ENCODE assay signal across 8 mouse cellular contexts in the genomic region with DNA sequence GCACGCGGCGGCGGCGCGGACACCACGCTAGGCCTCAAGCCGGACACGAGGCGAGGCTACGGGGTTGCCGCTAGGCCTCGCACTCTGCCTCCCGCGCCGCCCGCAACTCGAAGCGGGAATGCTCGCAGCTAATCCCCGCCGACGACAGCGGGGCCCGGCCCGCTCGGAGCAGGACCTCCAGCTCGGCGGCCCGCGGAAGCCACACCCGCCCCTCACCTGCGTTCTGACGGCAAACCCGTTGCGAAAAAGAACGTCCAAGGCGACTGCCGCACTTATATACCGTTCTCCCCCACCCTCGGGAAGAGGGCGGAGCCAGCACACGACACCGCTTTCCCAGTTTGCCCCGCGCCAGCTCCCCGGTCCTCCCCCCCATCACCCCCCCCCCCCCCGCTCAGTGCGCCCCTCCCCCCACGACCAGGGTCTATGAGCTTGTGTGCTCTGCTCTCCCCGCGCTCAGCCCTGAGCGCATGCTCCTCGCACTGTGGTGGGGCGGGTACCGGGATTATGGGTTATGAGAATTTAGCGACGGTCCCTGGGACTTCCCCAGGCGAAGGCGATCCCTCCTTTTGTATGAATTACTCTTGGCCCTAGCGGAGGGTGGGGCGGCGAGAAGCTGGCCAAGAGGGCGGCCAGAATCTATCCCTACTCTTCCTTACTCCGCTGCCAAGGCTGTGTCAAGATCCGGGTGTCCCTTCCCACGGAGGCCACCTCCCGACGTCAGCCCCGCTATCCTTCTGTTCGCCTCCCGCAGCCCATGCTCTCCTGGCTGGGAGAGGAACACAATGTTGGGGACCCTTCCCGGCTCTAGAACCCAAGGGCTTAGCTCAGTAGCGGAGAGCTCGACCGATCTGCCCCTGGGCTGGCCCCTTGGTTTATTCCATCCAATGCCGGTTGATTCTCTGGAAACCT. TPM values are rescaled to one million over a fixed set of nuclear protein-coding genes. Genes with fewer than 3 reads are reported as not detected.
A peak's percentile ranks its signal among the peaks of the same experiment; 100 is the strongest.
DNase-seq lines count a peak whose midpoint lies in the region; ATAC-seq and TF ChIP-seq lines count a peak whose summit lies in the region.

No protein-coding gene starts in this region.

- no peaks in the 10 kb centered on the region for H3K27me3 ChIP-seq in ES-Bruce4 (ENCODE audit: control insufficient read depth, insufficient read depth, low read length, poor library complexity, severe bottlenecking)
- H3K27me3 ChIP-seq in forebrain, embryonic 13.5 days, result no peaks in the 10 kb centered on the region
- no peaks in the 10 kb centered on the region for H3K27me3 ChIP-seq in liver, postnatal 0 days (ENCODE audit: insufficient read depth, low read length)
- H3K27me3 ChIP-seq in neural tube, embryonic 14.5 days (ENCODE audit: control insufficient read depth, insufficient read depth, low read length), result no peaks in the 10 kb centered on the region

- peak overlapping the region; percentile 99 for H3K4me3 ChIP-seq in ES-Bruce4 (ENCODE audit: low read depth, low read length)
- H3K4me3 ChIP-seq in forebrain, embryonic 13.5 days, result peak overlapping the region; percentile 99
- peak overlapping the region; percentile 94 for H3K4me3 ChIP-seq in liver, postnatal 0 days (ENCODE audit: low read depth, low read length)
- peak overlapping the region; percentile 51 for H3K4me3 ChIP-seq in neural tube, embryonic 14.5 days (ENCODE audit: low read depth, low read length)

- 2% methylated on average over 70 of the region's 77 CpGs for WGBS in forebrain, embryonic 13.5 days
- WGBS in large intestine, adult 2 months, result under 1% methylated on average over 73 of the region's 77 CpGs
- under 1% methylated on average over 70 of the region's 77 CpGs for WGBS in liver, postnatal 0 days (ENCODE audit: insufficient replicate concordance)
- WGBS in neural tube, embryonic 14.5 days, result under 1% methylated on average over 73 of the region's 77 CpGs

- peak overlapping the region; percentile 78 for H3K4me2 ChIP-seq in forebrain, embryonic 13.5 days
- peak overlapping the region; percentile 84 for H3K4me2 ChIP-seq in liver, postnatal 0 days (ENCODE audit: low read depth, low read length)
- peak overlapping the region; percentile 53 for H3K4me2 ChIP-seq in neural tube, embryonic 14.5 days (ENCODE audit: low read depth, low read length)

- peaks cover 37% of the 10 kb centered on the region for H3K36me3 ChIP-seq in ES-Bruce4 (ENCODE audit: control insufficient read depth, insufficient read depth, low read length, poor library complexity, severe bottlenecking)
- peaks cover 27% of the 10 kb centered on the region for H3K36me3 ChIP-seq in forebrain, embryonic 13.5 days (ENCODE audit: poor library complexity, severe bottlenecking)
- peaks cover 25% of the 10 kb centered on the region for H3K36me3 ChIP-seq in liver, postnatal 0 days (replicated peaks; ENCODE audit: insufficient read depth, low read length)
- H3K36me3 ChIP-seq in neural tube, embryonic 14.5 days (ENCODE audit: control insufficient read depth, insufficient read depth, low read length), result peaks cover 19% of the 10 kb centered on the region

- no peak; the same call in 1 of the 2 replicates for TF ChIP-seq EP300 in ES-Bruce4 (IDR thresholded peaks at IDR 0.05; ENCODE audit: insufficient read depth, low read depth, low read length)
- 0 out of 2 replicates have a peak, but pooled peaks have one; percentile 36 for TF ChIP-seq EP300 in liver, postnatal 0 days (IDR thresholded peaks at IDR 0.05; ENCODE audit: low read depth)

- peak overlapping the region; percentile 97 for H3K27ac ChIP-seq in ES-Bruce4 (ENCODE audit: insufficient read depth, low read length)
- peak overlapping the region; percentile 99 for H3K27ac ChIP-seq in forebrain, embryonic 13.5 days
- H3K27ac ChIP-seq in liver, postnatal 0 days (ENCODE audit: low read depth), result peak overlapping the region; percentile 99
- peak overlapping the region; percentile 99 for H3K27ac ChIP-seq in neural tube, embryonic 14.5 days (ENCODE audit: low read depth, low read length)

- H3K9me3 ChIP-seq in ES-Bruce4 (replicated peaks; ENCODE audit: control insufficient read depth, insufficient read depth, low read length, poor library complexity, severe bottlenecking), result no peaks in the 10 kb centered on the region
- no peaks in the 10 kb centered on the region for H3K9me3 ChIP-seq in forebrain, embryonic 13.5 days (replicated peaks)
- H3K9me3 ChIP-seq in liver, postnatal 0 days (ENCODE audit: low read length), result no peaks in the 10 kb centered on the region
- no peaks in the 10 kb centered on the region for H3K9me3 ChIP-seq in neural tube, embryonic 14.5 days (ENCODE audit: control insufficient read depth, low read length)

- no peak for TF ChIP-seq CTCF in ES-Bruce4 (IDR thresholded peaks at IDR 0.05; ENCODE audit: low read depth, low read length)
- TF ChIP-seq CTCF in liver, postnatal 0 days (IDR thresholded peaks at IDR 0.05; ENCODE audit: low read depth), result 0 out of 2 replicates have a peak, but pooled peaks have one; percentile 5

- peak; percentile 96 for ATAC-seq in cerebellum, adult (ENCODE audit: insufficient number of reproducible peaks, low FRiP score, low TSS enrichment)
- ATAC-seq in forebrain, embryonic 13.5 days, result peak; percentile 99
- ATAC-seq in liver, postnatal 0 days, result peak; percentile 90
- peak; percentile 99 for ATAC-seq in neural tube, embryonic 14.5 days (ENCODE audit: low read depth)

- intact Hi-C loops in heart, postnatal 10 days (cut with DNase I), result loop anchor here (1.0 to 10.0 kb wide), 3 partner anchors 33 to 367 kb away; a partner anchor contains a TSS

- peak; percentile 96 to 97 for DNase-seq in heart, postnatal 10 days
- DNase-seq in large intestine, adult 2 months (ENCODE audit: low read depth, low spot score), result peak; percentile 92
- peak; percentile 95 for DNase-seq in liver, postnatal 0 days
- peak; percentile 97 for DNase-seq in testis, postnatal 10 days (ENCODE audit: low spot score)

- peaks cover 2% of the 10 kb centered on the region for H3K4me1 ChIP-seq in ES-Bruce4 (ENCODE audit: control insufficient read depth, insufficient read depth, low read length)
- H3K4me1 ChIP-seq in forebrain, embryonic 13.5 days, result peaks cover 33% of the 10 kb centered on the region
- H3K4me1 ChIP-seq in liver, postnatal 0 days (ENCODE audit: insufficient read depth), result peaks cover 10% of the 10 kb centered on the region
- peaks cover 13% of the 10 kb centered on the region for H3K4me1 ChIP-seq in neural tube, embryonic 14.5 days (ENCODE audit: control insufficient read depth, insufficient read depth, low read length)

- TF ChIP-seq POLR2A in ES-Bruce4 (IDR thresholded peaks at IDR 0.05; ENCODE audit: insufficient read depth, low read length), result peak; percentile 98

- H3K9ac ChIP-seq in ES-Bruce4 (ENCODE audit: low read depth, poor library complexity, severe bottlenecking), result peak overlapping the region; percentile 99
- peak overlapping the region; percentile 100 for H3K9ac ChIP-seq in forebrain, embryonic 13.5 days
- peak overlapping the region; percentile 99 for H3K9ac ChIP-seq in liver, postnatal 0 days (replicated peaks)
- H3K9ac ChIP-seq in neural tube, embryonic 14.5 days (replicated peaks; ENCODE audit: low read depth, low read length), result peak overlapping the region; percentile 92

RNA-seq across cellular contexts. Expression of a gene that starts 7.3 kb away (rescaled TPM):
- polyA plus RNA-seq in ES-Bruce4 (2011; ENCODE audit: insufficient read depth, insufficient read length, low read depth, missing spikeins), result 19,892 and 21,149 TPM in 2 replicates
- 4,108 and 4,123 TPM in 2 replicates for polyA plus RNA-seq in forebrain, embryonic 13.5 days (2015; fragmentation: Nextera tagmentation; extraction: Ambion mirVana)
- total RNA-seq in heart, postnatal 10 days (2021), result 1,000 to 10,000 TPM; 3,592 to 3,750 TPM
- polyA plus RNA-seq in large intestine, adult 2 months (2012; rRNA removed), result 3,812 and 3,859 TPM in 2 replicates
- polyA plus RNA-seq in liver, postnatal 0 days (2015; fragmentation: Nextera tagmentation; extraction: Ambion mirVana), result 1,946 and 1,972 TPM in 2 replicates
- 3,427 and 3,855 TPM in 2 replicates for polyA plus RNA-seq in neural tube, embryonic 14.5 days (2014; fragmentation: Nextera tagmentation; extraction: Ambion mirVana)

RNA-seq across cellular contexts. Expression of a gene that starts 33.1 kb away (rescaled TPM):
- not detected in 2 replicates for polyA plus RNA-seq in ES-Bruce4 (2011; ENCODE audit: insufficient read depth, insufficient read length, low read depth, missing spikeins)
- 0.65 and 0.97 TPM in 2 replicates for polyA plus RNA-seq in forebrain, embryonic 13.5 days (2015; fragmentation: Nextera tagmentation; extraction: Ambion mirVana)
- total RNA-seq in heart, postnatal 10 days (2021), result not detected
- polyA plus RNA-seq in large intestine, adult 2 months (2012; rRNA removed), result not detected in 2 replicates
- polyA plus RNA-seq in liver, postnatal 0 days (2015; fragmentation: Nextera tagmentation; extraction: Ambion mirVana), result 0.70 and 0.75 TPM in 2 replicates
- polyA plus RNA-seq in neural tube, embryonic 14.5 days (2014; fragmentation: Nextera tagmentation; extraction: Ambion mirVana), result 2.1 and 2.4 TPM in 2 replicates

RNA-seq across cellular contexts. Expression of a gene that starts 33.7 kb away (rescaled TPM):
- 23.1 and 26.2 TPM in 2 replicates for polyA plus RNA-seq in ES-Bruce4 (2011; ENCODE audit: insufficient read depth, insufficient read length, low read depth, missing spikeins)
- polyA plus RNA-seq in forebrain, embryonic 13.5 days (2015; fragmentation: Nextera tagmentation; extraction: Ambion mirVana), result 24.9 and 26.1 TPM in 2 replicates
- total RNA-seq in heart, postnatal 10 days (2021), result 10 to 100 TPM; 18.9 to 21.8 TPM
- polyA plus RNA-seq in large intestine, adult 2 months (2012; rRNA removed), result 9.1 and 10.3 TPM in 2 replicates
- polyA plus RNA-seq in liver, postnatal 0 days (2015; fragmentation: Nextera tagmentation; extraction: Ambion mirVana), result 10.9 and 11.5 TPM in 2 replicates
- 32.0 and 34.6 TPM in 2 replicates for polyA plus RNA-seq in neural tube, embryonic 14.5 days (2014; fragmentation: Nextera tagmentation; extraction: Ambion mirVana)

RNA-seq across cellular contexts. Expression of a gene that starts 38.6 kb away (rescaled TPM):
- polyA plus RNA-seq in ES-Bruce4 (2011; ENCODE audit: insufficient read depth, insufficient read length, low read depth, missing spikeins), result 1.1 and 1.2 TPM in 2 replicates
- polyA plus RNA-seq in forebrain, embryonic 13.5 days (2015; fragmentation: Nextera tagmentation; extraction: Ambion mirVana), result 0.47 and 0.62 TPM in 2 replicates
- 1 to 10 TPM in 1 of 2 experiments, under 1 TPM in 1; 0.96 to 1.1 TPM for total RNA-seq in heart, postnatal 10 days (2021)
- polyA plus RNA-seq in large intestine, adult 2 months (2012; rRNA removed), result 1.2 TPM in 2 replicates
- 0.85 and 0.92 TPM in 2 replicates for polyA plus RNA-seq in liver, postnatal 0 days (2015; fragmentation: Nextera tagmentation; extraction: Ambion mirVana)
- polyA plus RNA-seq in neural tube, embryonic 14.5 days (2014; fragmentation: Nextera tagmentation; extraction: Ambion mirVana), result 0.60 and 0.70 TPM in 2 replicates

Comparison
In these comparisons a context has a peak if more than half of its experiments do, and no peak if none do; other contexts are left out.
1. Peak in every context shown above with its lines: DNase-seq, ATAC-seq, H3K4me3 ChIP-seq and H3K27ac ChIP-seq.